Mouse (Mus musculus): ENCODE results near the gene Ptpra.
"Not testable (repeated sequence)": the region's sequence is repeated elsewhere in the genome, so short reads cannot be mapped to it uniquely, and the experiment has no call there.

The Ptpra gene

GRCm38 (mm10) chr2:130501556-130501955, 51.5 kb downstream of the Ptpra start:
- CTCF ChIA-PET: interaction anchor here in 2 of 4 experiments (0.8 to 1.0 kb wide), 2 partner anchors 10 to 53 kb away, joined by 3 read pairs; no protein-coding TSS in a partner anchor
- POLR2A ChIA-PET: interaction anchor here in 1 of 4 experiments (0.6 to 1.0 kb wide), 2 partner anchors 167 to 196 kb away, joined by 4 read pairs; partner anchors contain the start of gene Slc4a11

DNA sequence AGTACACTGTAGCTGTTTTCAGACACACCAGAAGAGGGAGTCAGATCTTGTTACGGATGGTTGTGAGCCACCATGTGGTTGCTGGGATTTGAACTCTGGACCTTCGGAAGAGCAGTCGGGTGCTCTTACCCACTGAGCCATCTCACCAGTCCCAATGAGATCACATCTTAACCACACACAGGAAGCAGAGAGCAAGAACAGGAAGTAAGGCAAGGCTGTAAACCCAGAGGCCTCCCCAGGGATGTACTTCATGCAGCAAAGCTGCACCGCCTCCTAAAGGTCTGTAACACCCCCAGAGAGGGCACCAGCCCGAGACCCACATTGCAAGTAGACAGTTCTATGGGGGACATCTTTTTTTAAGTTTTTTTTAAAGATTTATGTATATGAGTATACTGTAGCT, 61.5 kb downstream of the Ptpra start:
- POLR2A ChIA-PET, CTCF ChIA-PET: not testable (repeated sequence)

DNA sequence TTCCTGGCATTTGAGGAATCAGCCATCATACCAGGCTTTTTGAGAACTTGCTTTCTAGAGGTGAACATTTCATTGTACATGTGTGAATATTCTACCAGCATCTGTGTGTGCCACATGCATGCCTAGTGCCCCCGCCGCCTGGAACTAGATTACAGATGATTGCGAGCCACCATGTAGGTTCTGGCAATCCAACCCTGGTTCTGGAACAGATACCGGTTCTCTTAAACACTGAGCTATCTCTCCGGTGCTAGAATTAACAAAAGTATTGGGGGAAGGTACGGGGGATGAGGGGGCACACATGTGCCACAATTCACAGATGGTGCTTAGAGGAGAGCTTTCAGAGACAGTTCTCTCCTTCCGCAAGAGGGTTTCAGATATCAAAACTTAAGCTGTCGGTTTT, 63.8 kb downstream of the Ptpra start:
- ChIA-PET POLR2A (no interaction called here), CTCF (interaction anchor here in 1 of 4 experiments (0.6 kb wide), 2 partner anchors 14 to 170 kb away, joined by 3 to 4 read pairs; no protein-coding TSS in a partner anchor)

DNA sequence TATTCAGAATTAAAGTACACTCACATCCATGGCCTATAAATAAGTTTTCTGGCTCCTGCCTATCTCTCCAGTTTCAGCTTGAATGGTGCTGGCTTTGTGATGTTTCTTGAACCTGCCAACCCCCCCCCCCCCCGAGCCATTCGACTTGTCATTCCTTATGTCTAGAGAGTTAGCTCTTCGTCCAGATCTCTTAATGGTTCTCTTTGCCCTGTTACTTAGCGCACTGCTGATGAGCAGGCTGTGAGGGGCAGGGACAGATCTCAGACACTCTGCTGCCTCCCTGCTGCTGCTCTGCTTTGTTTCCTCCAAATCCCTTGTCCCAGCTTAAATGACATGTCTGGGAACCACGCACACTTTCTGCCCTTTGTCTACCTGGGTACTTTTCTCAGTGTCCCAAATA, 65.7 kb downstream of the Ptpra start:
- CTCF ChIA-PET: no interaction called here
- POLR2A ChIA-PET: interaction anchor here in 1 of 4 experiments (0.6 kb wide), 1 partner anchor 105 kb away, joined by 3 read pairs; no protein-coding TSS in a partner anchor

DNA sequence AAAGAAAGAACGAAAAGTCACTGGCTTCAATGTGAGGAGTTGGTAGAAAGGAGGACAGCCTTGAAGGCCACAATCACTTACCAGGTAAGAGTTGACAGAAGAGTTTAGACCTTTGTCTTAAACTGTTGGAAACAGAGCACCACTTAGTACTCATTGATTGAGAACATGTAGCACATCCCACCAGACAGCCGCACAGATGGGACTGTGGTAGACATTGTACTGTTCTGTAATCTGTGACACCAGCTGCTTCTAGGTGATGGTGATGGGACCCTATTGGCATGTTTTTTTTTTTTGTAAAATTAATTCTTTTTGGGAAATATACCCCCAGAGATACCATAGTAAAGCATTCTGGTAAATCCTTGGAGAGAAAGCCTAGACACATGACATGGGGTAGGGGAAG, 71.8 kb downstream of the Ptpra start:
- ChIA-PET CTCF (no interaction called here), POLR2A (interaction anchor here in 2 of 4 experiments (0.6 to 1.7 kb wide), 2 partner anchors 19 to 26 kb away, joined by 3 to 4 read pairs; no protein-coding TSS in a partner anchor)

GRCm38 (mm10) chr2:130525480-130525879, 75.4 kb downstream of the Ptpra start:
- POLR2A ChIA-PET: interaction anchor here in 2 of 4 experiments (0.5 to 0.7 kb wide), 2 partner anchors 18 to 221 kb away, joined by 3 to 4 read pairs; no protein-coding TSS in a partner anchor
- CTCF ChIA-PET: not testable (repeated sequence)

- CTCF ChIA-PET: no interaction called here
Observed at GRCm38 (mm10) chr2:130528457-130528856, 78.4 kb downstream of the Ptpra start.

DNA sequence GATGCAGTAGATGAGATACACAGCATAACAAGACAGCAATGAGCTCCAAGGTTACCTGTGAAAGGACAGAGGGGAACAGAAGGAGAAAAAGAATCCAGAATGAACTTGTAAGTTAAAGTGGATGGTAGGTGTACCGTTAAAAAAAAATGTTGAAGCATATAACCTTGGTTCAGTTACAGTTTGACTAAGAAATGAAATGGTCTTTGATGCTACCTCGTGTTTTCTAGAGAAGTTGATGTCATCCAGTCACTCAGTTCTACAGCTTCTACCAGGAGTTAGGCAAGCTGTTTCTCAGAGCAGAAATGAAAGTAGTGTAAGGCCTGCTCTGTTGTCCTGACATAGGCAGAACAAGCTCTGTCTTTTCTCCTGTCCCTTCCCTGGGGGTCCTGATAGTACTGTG, 79.2 kb downstream of the Ptpra start:
- ChIA-PET CTCF (no interaction called here), POLR2A (interaction anchor here in 1 of 4 experiments (0.9 to 1.2 kb wide), 2 partner anchors 9 kb away, joined by 3 to 4 read pairs; no protein-coding TSS in a partner anchor)

More at GRCm38 (mm10) chr2:130528457-130528856, 78.4 kb downstream of the Ptpra start:
- POLR2A ChIA-PET: interaction anchor here in 1 of 4 experiments (1.2 kb wide), 1 partner anchor 10 kb away, joined by 4 read pairs; no protein-coding TSS in a partner anchor

DNA sequence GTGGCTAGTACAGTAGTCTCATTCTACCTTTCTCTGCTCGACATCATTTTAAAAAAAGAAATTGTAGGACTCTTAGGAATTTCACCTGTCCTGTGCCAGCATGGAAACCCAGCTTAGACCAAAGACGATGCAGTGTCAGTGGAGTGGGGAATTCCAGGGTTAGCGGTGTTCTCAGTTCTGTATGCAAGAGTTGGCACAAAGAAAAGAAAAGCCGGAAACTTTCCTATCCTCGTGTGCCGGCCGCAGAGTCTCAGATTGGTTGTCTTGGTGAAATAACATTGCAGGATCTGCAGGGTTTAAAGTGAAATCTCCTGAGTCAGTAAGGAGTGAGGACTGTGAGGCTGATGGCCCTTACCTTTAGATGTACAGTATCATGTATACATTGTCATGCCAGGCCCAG, 79.8 kb downstream of the Ptpra start:
- ChIA-PET POLR2A (interaction anchor here in 1 of 4 experiments (0.9 to 1.2 kb wide), 2 partner anchors 8 to 9 kb away, joined by 3 to 4 read pairs; no protein-coding TSS in a partner anchor), CTCF (no interaction called here)

DNA sequence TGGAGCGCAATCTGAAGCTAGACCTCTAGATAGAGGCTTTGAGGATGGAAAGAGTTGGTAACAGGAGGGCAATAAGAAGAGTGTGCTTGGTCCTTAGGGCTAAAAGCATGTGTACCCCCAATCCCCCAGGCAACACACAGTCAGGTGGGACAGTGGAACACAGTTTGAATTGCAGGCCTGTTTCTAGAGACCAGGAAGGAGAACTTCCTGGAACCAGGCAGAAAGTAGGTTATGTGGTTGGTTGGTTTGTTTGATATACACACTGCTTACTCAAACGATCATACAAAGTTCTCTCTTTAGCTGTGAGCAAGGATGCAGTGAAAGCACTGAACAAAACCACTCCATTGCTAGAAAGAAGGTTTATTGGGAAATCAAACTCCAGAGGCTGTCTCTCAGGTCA, 82.1 kb downstream of the Ptpra start:
- ChIA-PET CTCF (no interaction called here), POLR2A (no interaction called here)

GRCm38 (mm10) chr2:130535017-130535416, 84.9 kb downstream of the Ptpra start:
- POLR2A ChIA-PET: interaction anchor here in 1 of 4 experiments (0.6 kb wide), 1 partner anchor 179 kb away, joined by 3 read pairs; no protein-coding TSS in a partner anchor
- CTCF ChIA-PET: no interaction called here

DNA sequence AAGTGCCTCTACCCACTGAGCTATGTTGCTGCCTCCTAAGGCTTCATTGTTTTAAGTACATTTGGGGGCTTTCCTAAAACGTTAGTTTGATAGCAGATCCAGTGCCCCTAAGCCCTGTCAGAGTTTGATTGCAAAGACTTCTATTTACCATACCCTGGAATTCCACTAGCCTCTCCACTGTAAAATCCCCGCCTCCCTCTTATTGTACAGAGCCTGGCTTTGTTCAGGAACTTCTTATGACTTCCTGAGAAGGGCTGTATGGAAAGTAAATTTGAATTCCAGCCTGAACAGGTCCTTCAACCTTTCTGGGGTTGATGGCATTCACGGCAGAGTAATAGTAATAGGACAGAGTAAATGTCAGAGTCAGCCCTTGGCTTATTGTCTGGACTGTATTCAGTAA, 86.8 kb downstream of the Ptpra start:
- ChIA-PET POLR2A (no interaction called here), CTCF (no interaction called here)

DNA sequence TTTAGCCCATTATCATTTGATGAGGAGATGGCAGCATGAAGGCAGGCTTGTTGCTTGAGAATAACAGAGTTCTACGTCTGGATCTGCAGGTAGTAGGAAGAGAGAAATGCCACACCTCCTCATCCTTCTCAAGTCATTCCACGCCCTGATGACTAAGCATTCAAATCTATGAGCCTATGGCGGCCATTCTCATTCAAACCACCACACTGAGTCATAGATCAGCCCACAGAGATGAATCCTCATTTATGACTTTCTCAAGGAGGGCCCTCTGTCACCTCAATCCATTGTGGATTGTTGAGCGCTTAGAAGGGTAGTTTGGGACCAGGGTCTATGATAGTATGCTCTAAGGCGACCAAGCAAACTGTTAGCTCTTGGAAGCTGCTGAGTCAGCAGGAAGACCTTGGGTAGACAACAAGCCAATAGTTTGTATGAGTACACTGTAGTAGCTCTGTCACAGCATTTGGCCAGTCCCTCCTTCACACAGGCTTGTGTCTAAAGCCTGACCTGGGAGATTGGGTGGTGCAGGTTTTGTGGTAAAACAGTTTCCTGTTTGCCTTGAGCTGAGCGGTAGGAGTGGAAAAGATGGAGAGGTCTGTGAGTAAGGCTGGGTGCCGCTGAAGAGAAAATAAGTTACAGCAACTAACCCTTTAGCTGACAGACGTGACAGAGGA, 88.9 kb downstream of the Ptpra start:
- CTCF ChIA-PET: interaction anchor here in 2 of 4 experiments (0.5 to 0.6 kb wide), 2 partner anchors 408 to 558 kb away, joined by 3 to 8 read pairs; no protein-coding TSS in a partner anchor

DNA sequence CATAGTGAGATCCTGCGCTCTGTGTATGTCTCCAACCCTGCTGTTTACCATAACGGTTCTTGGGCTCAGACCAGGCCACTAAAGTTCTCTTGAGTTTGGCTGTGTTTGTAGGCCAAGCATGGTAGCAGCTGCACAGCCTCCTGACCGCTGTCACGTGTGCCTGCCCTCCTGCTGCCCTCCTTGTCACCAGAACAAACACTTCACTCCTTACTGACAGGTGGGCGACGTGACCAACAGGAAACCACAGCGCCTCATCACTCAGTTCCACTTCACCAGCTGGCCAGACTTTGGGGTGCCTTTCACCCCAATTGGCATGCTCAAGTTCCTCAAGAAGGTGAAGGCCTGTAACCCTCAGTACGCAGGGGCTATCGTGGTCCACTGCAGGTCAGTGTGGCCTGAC, 90.2 kb downstream of the Ptpra start:
- POLR2A ChIA-PET: no interaction called here
- CTCF ChIA-PET: no interaction called here

More for the DNA sequence above, 88.9 kb downstream of the Ptpra start:
- POLR2A ChIA-PET: interaction anchor here in 1 of 4 experiments (1.1 to 1.6 kb wide), 2 partner anchors 10 to 24 kb away, joined by 4 read pairs; partner anchors contain the start of gene Mrps26

DNA sequence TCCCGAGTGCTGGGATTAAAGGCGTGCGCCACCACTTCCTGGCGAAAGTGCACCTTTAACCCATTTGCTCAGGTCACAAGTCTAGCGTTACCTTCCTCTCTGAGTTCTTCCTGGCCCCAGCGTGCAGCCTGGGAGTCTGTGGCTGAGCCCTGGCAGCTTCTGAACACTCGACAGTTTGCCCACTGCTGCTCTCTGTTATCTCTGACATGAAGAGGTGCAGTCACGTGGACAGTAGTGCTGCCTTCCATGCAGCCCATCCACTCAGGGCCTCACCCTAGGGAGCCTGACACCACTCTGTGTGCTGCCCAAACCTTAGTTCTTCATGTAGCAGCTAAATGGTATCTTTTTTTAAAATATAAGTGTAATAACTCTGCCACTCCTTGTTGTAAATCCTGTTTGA, 96.9 kb downstream of the Ptpra start:
- POLR2A ChIA-PET: interaction anchor here in 1 of 4 experiments (1.1 kb wide), 1 partner anchor 18 kb away, joined by 3 read pairs; no protein-coding TSS in a partner anchor
- CTCF ChIA-PET: no interaction called here

DNA sequence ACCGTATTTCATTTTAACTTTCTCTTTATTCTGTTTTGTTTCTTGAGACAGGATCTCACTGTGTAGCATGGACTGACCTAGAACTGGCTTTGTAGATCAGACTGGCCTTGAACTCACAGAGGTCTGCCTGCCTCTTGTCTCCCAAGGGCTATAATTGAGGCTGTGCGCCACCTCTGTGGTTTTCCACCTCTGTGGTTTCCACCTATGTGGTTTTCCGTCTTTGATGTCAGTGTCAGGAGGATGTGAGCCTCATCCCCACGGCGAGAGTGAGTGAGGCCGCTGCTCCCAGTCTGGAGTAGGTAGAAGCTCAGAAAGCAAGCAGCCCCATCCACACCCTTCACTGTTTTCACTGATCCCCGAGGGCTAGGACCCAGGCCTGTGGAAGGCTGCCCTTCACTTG, 104.8 kb downstream of the Ptpra start:
- CTCF ChIA-PET: no interaction called here
- POLR2A ChIA-PET: no interaction called here

DNA sequence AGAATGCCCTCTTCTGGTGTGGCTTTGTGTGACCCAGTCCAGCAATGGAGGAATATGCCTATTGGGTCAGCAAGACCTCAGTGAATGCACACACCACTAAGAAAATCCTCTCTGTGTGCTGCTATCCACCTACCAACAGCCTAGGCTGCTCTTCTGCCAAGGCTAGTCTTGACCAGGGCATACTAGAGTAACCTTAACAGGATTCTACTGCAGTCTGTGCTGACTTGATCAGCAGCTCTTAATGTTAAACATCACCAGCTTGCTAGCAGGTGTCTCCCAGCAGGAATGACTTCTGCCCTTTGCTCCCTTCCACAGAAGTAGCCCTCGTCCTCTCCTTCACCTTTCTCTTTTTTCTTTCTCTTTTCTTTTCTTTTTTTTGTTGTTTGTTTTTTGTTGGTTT, 106.2 kb downstream of the Ptpra start:
- CTCF ChIA-PET: interaction anchor here in 3 of 4 experiments (0.6 to 1.4 kb wide), 5 partner anchors 15 to 168 kb away, joined by 3 to 5 read pairs (median 3); no protein-coding TSS in a partner anchor
- POLR2A ChIA-PET: no interaction called here

DNA sequence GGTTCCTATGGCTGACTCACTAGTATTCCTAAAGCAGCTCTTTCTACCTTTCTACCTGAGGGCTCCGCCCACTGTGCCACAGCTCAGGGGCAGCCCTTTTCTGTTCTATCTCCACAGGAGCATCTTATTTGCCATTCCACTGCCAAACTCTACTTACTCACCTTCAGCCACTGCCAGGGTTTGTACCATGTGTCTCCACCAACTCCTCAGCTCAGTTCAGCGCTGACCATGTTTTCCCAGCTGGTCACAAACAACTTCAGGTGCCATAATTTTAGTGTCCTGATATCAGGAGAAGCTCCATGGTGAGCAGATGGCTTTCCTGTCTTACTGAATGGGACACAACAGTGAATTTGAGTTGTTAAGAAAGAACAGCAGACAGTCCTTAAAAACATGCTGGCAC, 107.4 kb downstream of the Ptpra start:
- ChIA-PET POLR2A (interaction anchor here in 2 of 4 experiments (0.9 to 1.3 kb wide), 3 partner anchors 30 to 378 kb away, joined by 3 to 4 read pairs (median 3); partner anchors contain the start of gene Snrpb (in 1 of the 2)), CTCF (interaction anchor here in 3 of 4 experiments (0.6 to 1.9 kb wide), 8 partner anchors 23 to 219 kb away, joined by 3 to 10 read pairs (median 3); no protein-coding TSS in a partner anchor)

DNA sequence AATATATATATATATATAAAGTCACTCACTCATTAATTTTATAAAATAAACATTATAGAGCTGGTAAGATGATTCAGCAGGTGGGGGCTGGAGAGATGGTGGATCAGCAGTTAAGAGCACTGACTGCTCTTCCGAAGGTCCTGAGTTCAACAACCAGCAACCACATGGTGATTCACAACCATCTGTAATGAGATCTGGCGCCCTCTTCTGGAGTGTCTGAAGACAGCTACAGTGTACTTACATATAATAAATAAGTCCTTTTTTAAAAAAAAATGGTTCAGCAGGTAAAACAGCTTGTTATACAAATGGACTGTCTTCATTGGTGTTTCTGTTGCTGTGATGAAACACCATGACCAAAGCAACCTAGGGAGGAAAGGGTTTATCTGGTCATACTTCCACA, 107.9 kb downstream of the Ptpra start:
- ChIA-PET POLR2A (interaction anchor here in 1 of 4 experiments (0.8 to 1.3 kb wide), 3 partner anchors 23 to 80 kb away, joined by 3 to 4 read pairs (median 3); no protein-coding TSS in a partner anchor), CTCF (interaction anchor here in 2 of 4 experiments (0.6 to 1.9 kb wide), 7 partner anchors 22 to 358 kb away, joined by 3 to 10 read pairs (median 4); no protein-coding TSS in a partner anchor)
